Mouse (Mus musculus) forebrain, embryonic 14.5 days (tissue): ENCODE results near the gene Tmem209. TPM values are rescaled to one million over a fixed set of nuclear protein-coding genes. Genes with fewer than 3 reads are reported as not detected.

Source experiments
- ATAC-seq: fragments of 200-750 bp; cut with Nextera tagmentation; 2 replicates; pipeline ENCODE4 v1.8.0; 2017; ENCODE audit warnings: mild to moderate bottlenecking, moderate library complexity
- DNase-seq: peaks from one replicate; pipeline ENCODE4 v3.0.0-alpha.2; 2015; ENCODE audit warnings: low spot score
- H3K27ac ChIP-seq: fragments of 300-500 bp; sonication (generic); 2 replicates; pipeline ENCODE4 v1.5.1; 2014; ENCODE audit warnings: low read depth, mild to moderate bottlenecking, control low read depth, low read length, moderate library complexity
- H3K27me3 ChIP-seq: fragments of 300-500 bp; sonication (generic); replicated peaks from 2 replicates; pipeline ENCODE4 v1.6.1; 2014; ENCODE audit warnings: low read length, control low read depth, mixed read lengths; ENCODE audit not compliant: control insufficient read depth, insufficient read depth
- H3K36me3 ChIP-seq: fragments of 300-500 bp; sonication (generic); 2 replicates; pipeline ENCODE4 v1.6.1; 2014; ENCODE audit warnings: low read length, control low read depth; ENCODE audit not compliant: control insufficient read depth, insufficient read depth
- H3K4me1 ChIP-seq: fragments of 300-500 bp; sonication (generic); 2 replicates; pipeline ENCODE4 v1.6.1; 2014; ENCODE audit warnings: antibody characterized with exemption, low read length, control low read depth; ENCODE audit not compliant: control insufficient read depth, insufficient read depth
- H3K4me2 ChIP-seq: fragments of 300-500 bp; sonication (generic); 2 replicates; pipeline ENCODE4 v1.6.1; 2014; ENCODE audit warnings: mild to moderate bottlenecking, control low read depth, low read length
- H3K4me3 ChIP-seq: fragments of 300-500 bp; sonication (generic); 2 replicates; pipeline ENCODE4 v1.5.1; 2014; ENCODE audit warnings: low read depth, low read length, control low read depth
- H3K9ac ChIP-seq: fragments of 300-500 bp; sonication (generic); 2 replicates; pipeline ENCODE4 v1.6.1; 2014; ENCODE audit warnings: mild to moderate bottlenecking, low read length, control low read depth, moderate library complexity
- H3K9me3 ChIP-seq: fragments of 300-500 bp; sonication (generic); replicated peaks from 2 replicates; pipeline ENCODE4 v1.6.1; 2016; ENCODE audit warnings: low read length, control low read depth, mixed read lengths; ENCODE audit not compliant: control insufficient read depth
- WGBS: fragments of 180-500 bp; shearing (Covaris S2); extraction: QIAGEN DNeasy Blood & Tissue Kit; methylation state at CpG from one replicate; pipeline ENCODE4 v1.1.7; 2014; 5-methylcytosine and 5-hydroxymethylcytosine counted together
- polyA plus RNA-seq: library from polyadenylated mRNA; unstranded; fragments of >200 nt; fragmentation: Nextera tagmentation; extraction: Ambion mirVana; gene quantifications from 2 replicates; pipeline ENCODE4 v1.2.1, GENCODE M21; 2014

Gene Tmem209
- polyA plus RNA-seq, 1 experiment from 2014 or later, result 44.5 TPM

GRCm38 (mm10) chr6:30477210-30477714, 32.3 kb downstream of the Tmem209 start:
- Histone ChIP-seq H3K9me3 (no peaks in the 10 kb centered on the region), H3K4me2 (no peak overlapping the region), H3K9ac (no peak overlapping the region), H3K27ac (no peak overlapping the region), H3K36me3 (peaks cover 28% of the 10 kb centered on the region), H3K4me3 (no peak overlapping the region), H3K27me3 (no peaks in the 10 kb centered on the region), H3K4me1 (no peaks in the 10 kb centered on the region)
- no peak for DNase-seq
- ATAC-seq, result no peak
- WGBS, result 81% methylated on average over 8 of the region's 8 CpGs

- no peak for DNase-seq
- WGBS, result 76% methylated on average over 10 of the region's 10 CpGs
- H3K36me3 ChIP-seq, result peaks cover 28% of the 10 kb centered on the region; the same call in 1 of the 2 replicates
Observed at GRCm38 (mm10) chr6:30476025-30476765, 33.4 kb downstream of the Tmem209 start.

DNA sequence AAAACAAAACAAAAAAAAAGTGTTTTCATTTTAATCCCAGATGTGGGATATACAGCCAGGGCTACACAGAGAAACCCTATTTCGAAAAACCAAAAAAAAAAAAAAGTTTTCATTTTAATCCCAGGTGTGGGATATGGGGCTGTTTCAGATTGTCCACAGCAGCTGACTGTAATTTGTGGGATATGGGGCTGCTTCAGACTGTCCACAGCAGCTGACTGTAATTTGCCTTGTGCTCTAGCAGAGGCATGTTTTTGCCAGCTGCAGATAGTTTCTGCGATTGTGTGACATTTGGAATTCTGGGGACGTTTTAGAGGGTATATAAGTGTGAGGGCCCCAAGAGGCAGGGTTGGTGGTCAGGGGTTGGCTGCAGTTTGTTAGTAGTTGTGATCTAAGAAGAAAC, 37.9 kb downstream of the Tmem209 start:
- Histone ChIP-seq H3K9ac (no peak overlapping the region), H3K27ac (no peak overlapping the region), H3K4me3 (no peak overlapping the region), H3K9me3 (no peaks in the 10 kb centered on the region), H3K4me1 (no peaks in the 10 kb centered on the region; the same call in 1 of the 2 replicates), H3K4me2 (no peak overlapping the region), H3K36me3 (no peaks in the 10 kb centered on the region), H3K27me3 (no peaks in the 10 kb centered on the region)
- ATAC-seq (no peak), DNase-seq (no peak)
- WGBS, result 81% methylated on average over 3 of the region's 3 CpGs

More at GRCm38 (mm10) chr6:30476025-30476765, 33.4 kb downstream of the Tmem209 start:
- Histone ChIP-seq H3K4me2 (no peak overlapping the region), H3K9ac (no peak overlapping the region), H3K27me3 (no peaks in the 10 kb centered on the region), H3K4me1 (no peaks in the 10 kb centered on the region), H3K27ac (no peak overlapping the region; the same call in 1 of the 2 replicates), H3K4me3 (no peak overlapping the region), H3K9me3 (no peaks in the 10 kb centered on the region)
- no peak for ATAC-seq

GRCm38 (mm10) chr6:30469370-30469769, 40.2 kb downstream of the Tmem209 start:
- peak overlapping the region; percentile 32; the same call in 1 of the 2 replicates for H3K9ac ChIP-seq
- WGBS, result 45% methylated on average over 12 of the region's 12 CpGs
- H3K4me1 ChIP-seq, result no peaks in the 10 kb centered on the region; the same call in 1 of the 2 replicates
- DNase-seq (peak; percentile 59), ATAC-seq (peak; percentile 74)
- no peak overlapping the region for H3K4me3 ChIP-seq
- no peaks in the 10 kb centered on the region for H3K36me3 ChIP-seq
- peak overlapping the region; percentile 68 for H3K27ac ChIP-seq
- no peaks in the 10 kb centered on the region for H3K27me3 ChIP-seq
- no peak overlapping the region for H3K4me2 ChIP-seq
- H3K9me3 ChIP-seq, result no peaks in the 10 kb centered on the region

DNA sequence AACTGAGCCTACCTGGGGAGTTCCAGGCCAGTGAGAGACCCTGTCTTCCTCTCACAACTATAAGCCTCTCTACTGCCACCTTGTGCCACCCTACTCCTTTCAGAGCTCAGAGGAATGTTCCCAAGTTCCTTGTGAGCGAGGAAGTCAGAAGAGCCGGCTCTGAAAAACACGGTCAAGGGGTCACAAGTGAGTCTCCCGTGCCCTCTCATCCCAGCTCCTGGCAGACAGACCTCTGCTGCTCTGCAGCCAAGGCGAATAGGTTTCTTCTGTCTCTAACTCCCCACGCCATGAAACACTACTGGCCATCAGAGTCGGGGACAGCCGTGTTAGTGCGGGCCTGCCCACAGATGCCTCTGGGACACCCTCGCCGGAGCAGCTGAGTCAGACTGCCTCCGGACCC, 40.9 kb downstream of the Tmem209 start:
- no peaks in the 10 kb centered on the region for H3K27me3 ChIP-seq
- peak; percentile 65 for DNase-seq
- H3K4me2 ChIP-seq, result no peak overlapping the region
- ATAC-seq, result peak; percentile 33; the same call in 1 of the 2 replicates
- peak overlapping the region; percentile 68; the same call in 1 of the 2 replicates for H3K27ac ChIP-seq
- H3K4me1 ChIP-seq, result no peaks in the 10 kb centered on the region; the same call in 1 of the 2 replicates
- no peak overlapping the region for H3K9ac ChIP-seq
- no peaks in the 10 kb centered on the region for H3K9me3 ChIP-seq
- no peak overlapping the region for H3K4me3 ChIP-seq
- 63% methylated on average over 12 of the region's 12 CpGs for WGBS
- H3K36me3 ChIP-seq, result no peaks in the 10 kb centered on the region

DNA sequence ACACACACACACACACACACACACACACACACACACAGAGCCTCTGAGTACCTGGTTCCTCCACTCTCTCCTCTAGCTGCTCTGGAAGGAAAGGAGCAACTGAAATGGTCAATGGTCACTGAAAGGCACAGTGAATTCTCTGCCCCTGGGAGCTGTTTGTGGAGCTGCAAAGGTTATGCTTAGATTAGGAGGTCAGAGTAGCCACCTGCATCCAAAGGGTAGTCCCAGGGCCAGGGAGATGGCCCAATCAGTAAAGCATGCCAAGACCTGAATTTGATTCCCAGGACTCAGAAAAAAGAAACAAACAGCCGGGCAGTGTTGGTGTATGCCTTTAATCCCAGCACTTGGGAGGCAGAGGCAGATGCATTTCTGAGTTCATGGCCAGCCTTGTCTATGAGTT, 41.5 kb downstream of the Tmem209 start:
- ATAC-seq (no peak), DNase-seq (no peak)
- Histone ChIP-seq H3K9ac (no peak overlapping the region), H3K27ac (no peak overlapping the region), H3K4me3 (no peak overlapping the region), H3K4me1 (no peaks in the 10 kb centered on the region; the same call in 1 of the 2 replicates), H3K36me3 (no peaks in the 10 kb centered on the region), H3K4me2 (no peak overlapping the region), H3K9me3 (no peaks in the 10 kb centered on the region), H3K27me3 (no peaks in the 10 kb centered on the region)
- 84% methylated on average over 1 of the region's 1 CpGs for WGBS

GRCm38 (mm10) chr6:30465586-30465985, 44.0 kb downstream of the Tmem209 start:
- ATAC-seq, result no peak
- no peak overlapping the region for H3K27ac ChIP-seq
- H3K9ac ChIP-seq, result no peak overlapping the region
- no peaks in the 10 kb centered on the region for H3K27me3 ChIP-seq
- no peaks in the 10 kb centered on the region for H3K36me3 ChIP-seq
- peaks cover 11% of the 10 kb centered on the region for H3K4me1 ChIP-seq
- H3K4me3 ChIP-seq, result no peak overlapping the region
- no peak for DNase-seq
- H3K4me2 ChIP-seq, result no peak overlapping the region
- no peaks in the 10 kb centered on the region for H3K9me3 ChIP-seq
- WGBS, result 91% methylated on average over 11 of the region's 11 CpGs

DNA sequence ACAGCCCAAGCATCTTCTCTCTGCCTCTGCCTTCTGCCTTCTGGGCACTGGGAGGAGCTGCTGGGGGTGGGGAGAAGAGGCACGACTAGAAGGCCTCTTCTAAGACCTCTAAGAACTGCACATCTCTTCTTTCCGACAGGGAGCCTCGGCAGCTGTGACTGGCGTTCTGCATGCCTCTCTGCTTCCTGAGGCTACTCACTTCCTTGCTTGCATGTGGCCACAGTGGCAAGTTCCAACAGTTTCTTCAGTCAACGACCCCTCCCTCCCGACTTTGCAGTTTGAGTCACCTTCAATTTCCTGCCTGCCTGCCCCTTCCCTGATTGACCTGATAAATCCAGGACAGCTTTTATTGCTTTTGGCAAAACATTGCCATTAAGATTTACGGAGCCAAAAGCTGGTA, 46.8 kb downstream of the Tmem209 start:
- ATAC-seq (no peak), DNase-seq (no peak)
- Histone ChIP-seq H3K27ac (no peak overlapping the region), H3K4me2 (no peak overlapping the region), H3K36me3 (no peaks in the 10 kb centered on the region), H3K9me3 (no peaks in the 10 kb centered on the region), H3K27me3 (no peaks in the 10 kb centered on the region), H3K9ac (no peak overlapping the region), H3K4me1 (peaks cover 22% of the 10 kb centered on the region), H3K4me3 (no peak overlapping the region)
- 44% methylated on average over 7 of the region's 7 CpGs for WGBS

GRCm38 (mm10) chr6:30461755-30462344, 47.7 kb downstream of the Tmem209 start:
- ATAC-seq (no peak), DNase-seq (no peak)
- Histone ChIP-seq H3K27me3 (no peaks in the 10 kb centered on the region), H3K9ac (no peak overlapping the region; the same call in 1 of the 2 replicates), H3K4me1 (peaks cover 22% of the 10 kb centered on the region), H3K4me3 (no peak overlapping the region), H3K27ac (peak overlapping the region; percentile 93; the same call in 1 of the 2 replicates), H3K4me2 (no peak overlapping the region), H3K36me3 (no peaks in the 10 kb centered on the region), H3K9me3 (no peaks in the 10 kb centered on the region)
- WGBS, result 89% methylated on average over 11 of the region's 13 CpGs
